Mouse (Mus musculus): Measurements from ENCODE around the gene Osr1.

DNA sequence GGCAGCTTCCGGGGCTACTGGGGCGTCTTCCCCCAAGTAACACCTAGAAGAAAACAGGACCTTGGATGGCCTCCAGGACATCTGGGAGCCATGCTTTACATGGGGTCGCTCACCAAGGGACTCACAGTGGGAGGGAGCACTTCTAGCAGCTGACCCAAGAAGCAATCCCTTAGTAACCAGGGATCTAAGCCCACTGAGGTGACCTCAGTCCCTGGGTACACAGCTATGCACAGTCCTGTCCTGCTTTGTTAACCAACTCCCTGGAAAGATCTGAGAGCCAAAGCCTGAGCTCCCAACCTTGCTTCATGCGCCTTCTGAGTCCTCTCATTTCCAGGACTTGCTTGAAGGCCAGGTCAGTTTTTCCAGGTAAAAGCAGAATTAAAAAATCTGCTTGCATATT is 2.1 kb downstream of the Osr1 start:
- no peak for TF ChIP-seq TBP (conservative IDR thresholded peaks at IDR 0.05; ENCODE audit: low read depth, low read length)
- TF ChIP-seq ZMIZ1 (IDR thresholded peaks at IDR 0.05; ENCODE audit: low read depth, low read length), result no peak
- no peak for TF ChIP-seq ZKSCAN1 (IDR thresholded peaks at IDR 0.05; ENCODE audit: borderline replicate concordance, low read depth, low read length)
- TF ChIP-seq CTCF (conservative IDR thresholded peaks at IDR 0.05 in 1 of 2, IDR thresholded peaks at IDR 0.05 in 1 of 2; ENCODE audit: low read depth in 2 of 2, low read length in 2 of 2), result no peak
- TF ChIP-seq SMC3 (IDR thresholded peaks at IDR 0.05; ENCODE audit: low read depth, low read length), result no peak
- no peak for TF ChIP-seq USF1 (IDR thresholded peaks at IDR 0.05; ENCODE audit: low read depth, low read length)
- no peak for TF ChIP-seq RCOR1 (conservative IDR thresholded peaks at IDR 0.05; ENCODE audit: low read depth, low read length)
- no peak for TF ChIP-seq TCF12 (IDR thresholded peaks at IDR 0.05; ENCODE audit: low read depth, low read length)
- no peak for TF ChIP-seq POLR2A (IDR thresholded peaks at IDR 0.05; ENCODE audit: low read depth, low read length)
- TF ChIP-seq MEF2A (IDR thresholded peaks at IDR 0.05; ENCODE audit: borderline replicate concordance, low read depth, low read length), result no peak
- no peak for TF ChIP-seq ELF1 (IDR thresholded peaks at IDR 0.05; ENCODE audit: low read depth, low read length)
- no peak for TF ChIP-seq BHLHE40 (IDR thresholded peaks at IDR 0.05; ENCODE audit: low read depth, low read length)
- TF ChIP-seq UBTF (IDR thresholded peaks at IDR 0.05; ENCODE audit: low read depth, low read length), result no peak
- no peak for TF ChIP-seq MAX (IDR thresholded peaks at IDR 0.05; ENCODE audit: low read length)
